Mouse (Mus musculus) bone marrow, adult 2 months (tissue): ENCODE measurements around the gene Amer2.

Experiments used
- CTCF ChIP-seq: fragments of 200-500 bp; IDR thresholded peaks from 2 replicates; pipeline ENCODE4 v1.5.1; 2011; ENCODE audit warnings: low read length, control low read depth; ENCODE audit not compliant: control insufficient read depth, insufficient read depth
- POLR2A ChIP-seq: fragments of 200-500 bp; IDR thresholded peaks from 2 replicates; pipeline ENCODE4 v1.6.1; 2011; ENCODE audit warnings: low read depth, mild to moderate bottlenecking, control low read depth, low read length, borderline replicate concordance; ENCODE audit not compliant: control insufficient read depth

DNA sequence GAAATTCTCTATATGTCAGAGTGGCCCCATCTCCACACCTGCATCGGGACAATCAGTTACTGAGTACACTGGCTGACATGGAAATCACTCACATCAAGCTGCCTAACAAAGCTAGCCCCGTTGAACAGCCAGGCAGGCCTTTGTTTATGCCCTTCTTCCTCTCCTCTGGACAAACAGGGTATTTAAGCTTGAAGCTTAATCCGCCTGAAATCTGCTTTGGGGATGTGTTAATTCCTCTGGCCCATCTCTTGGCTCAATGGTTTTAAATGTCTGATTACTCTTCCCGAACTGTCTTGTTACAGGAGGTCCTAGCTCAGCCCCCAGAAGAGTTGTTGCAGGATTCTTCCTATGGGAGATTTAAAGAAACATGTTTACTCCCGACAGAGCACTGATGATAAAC is 58.5 kb downstream of the Amer2 start:
- no peak for TF ChIP-seq POLR2A
- TF ChIP-seq CTCF = no peak
